Mouse (Mus musculus) spleen, postnatal 36 days (tissue): ENCODE results near the gene Rab8a.

Experiments
- DNase-seq, 2 experiments: peaks; one replicate each; pipeline ENCODE4 v3.0.0; 2022; ENCODE audit warnings: low spot score in 2 of 2, mixed read lengths in 1 of 2

The Rab8a gene

GRCm38 (mm10) chr8:72210710-72211109 lies 49.7 kb downstream of the Rab8a start:
- DNase-seq = no peak

DNA sequence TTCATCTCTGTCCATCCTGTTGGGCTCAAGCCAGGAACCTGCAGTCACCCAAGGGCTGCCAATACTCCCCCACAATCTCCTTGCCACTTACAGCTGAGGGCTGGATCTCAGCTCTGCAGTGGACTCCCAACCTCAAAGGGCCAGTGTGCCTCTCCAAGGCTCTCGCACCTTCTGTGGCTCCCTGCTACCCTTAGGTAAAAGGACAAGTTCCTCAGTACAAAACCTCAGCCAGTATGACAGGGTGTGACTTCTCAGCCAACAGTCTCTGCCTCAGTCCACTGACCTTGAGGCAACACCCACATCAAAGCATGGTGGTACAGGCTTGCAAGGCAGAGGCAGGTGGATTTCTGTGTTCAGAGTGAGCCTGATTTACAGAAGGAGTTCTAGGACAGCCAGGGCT lies 50.8 kb downstream of the Rab8a start:
- peak; percentile 59 to 62 for DNase-seq

- DNase-seq = no peak
Measured at GRCm38 (mm10) chr8:72212751-72213150, 51.8 kb downstream of the Rab8a start, which contains the start of gene Cib3. Cib3 (minus strand) TSS chr8:72212837.

- DNase-seq = no peak
Measured at GRCm38 (mm10) chr8:72213536-72213935, 52.5 kb downstream of the Rab8a start, which contains the start of gene Gm11034. Gm11034 (minus strand) TSS chr8:72213636.

GRCm38 (mm10) chr8:72215060-72215459 lies 54.1 kb downstream of the Rab8a start:
- DNase-seq = peak; percentile 48 to 51

- peak; percentile 72 to 79 for DNase-seq
Measured at GRCm38 (mm10) chr8:72215871-72216270, 54.9 kb downstream of the Rab8a start.

- no peak for DNase-seq
Measured at GRCm38 (mm10) chr8:72218781-72219540, 58.0 kb downstream of the Rab8a start.

- peak; percentile 90 to 94 for DNase-seq
Measured at GRCm38 (mm10) chr8:72219541-72220363, 58.8 kb downstream of the Rab8a start, which contains the start of gene Fam32a. Fam32a (plus strand) TSS chr8:72219730.

GRCm38 (mm10) chr8:72220758-72221157 lies 59.8 kb downstream of the Rab8a start:
- no peak for DNase-seq

GRCm38 (mm10) chr8:72222656-72223055 lies 61.7 kb downstream of the Rab8a start:
- DNase-seq = no peak
